In the genomic region with DNA sequence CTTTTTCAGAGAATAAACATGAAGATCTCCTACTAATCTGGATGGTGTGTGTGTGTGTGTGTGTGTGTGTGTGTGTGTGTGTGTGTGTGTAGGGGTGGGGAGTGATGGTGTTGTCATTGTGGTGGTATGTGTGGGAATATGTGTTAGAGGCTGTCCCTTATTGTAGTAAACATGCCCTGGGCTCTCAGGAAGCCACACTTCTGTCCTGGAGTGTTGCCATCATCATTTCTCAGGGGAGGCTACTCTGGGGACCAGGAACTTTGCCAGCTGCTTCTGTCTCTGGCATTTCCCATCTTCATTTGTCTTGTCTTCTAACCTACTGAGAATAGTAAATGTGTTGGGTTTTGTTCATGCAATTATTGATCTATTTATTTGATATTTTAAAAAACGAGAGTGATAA, we compare ENCODE assay signal across 10 mouse cellular contexts. TPM values are rescaled to one million over a fixed set of nuclear protein-coding genes. Genes with fewer than 3 reads are reported as not detected.
DNase-seq lines count a peak whose midpoint lies in the region; ATAC-seq lines count a peak whose summit lies in the region.
"Had no signal": no experiment of that assay in that cellular context is flagged by ENCODE, and none has a peak within 500 bp of the region (broad histone marks: within the 10 kb centered on the region; RNA-seq: fewer than 3 reads in every experiment).

No protein-coding gene starts in this region.

- peak; percentile 46; the same call in 1 of the 2 replicates for ATAC-seq in lung, embryonic 15.5 days (ENCODE audit: borderline replicate concordance, extremely low read depth, low FRiP score, low TSS enrichment)

- no peaks in the 10 kb centered on the region for H3K27me3 ChIP-seq in lung, embryonic 15.5 days
- H3K27me3 ChIP-seq: hindbrain, embryonic 12.5 days; neural tube, embryonic 15.5 days had no signal

- H3K9ac ChIP-seq in lung, embryonic 15.5 days, result no peak overlapping the region
- H3K9ac ChIP-seq: hindbrain, embryonic 12.5 days; neural tube, embryonic 15.5 days had no signal

- no peaks in the 10 kb centered on the region for H3K9me3 ChIP-seq in lung, embryonic 15.5 days
- H3K9me3 ChIP-seq: hindbrain, embryonic 12.5 days; neural tube, embryonic 15.5 days had no signal

- H3K4me1 ChIP-seq in lung, embryonic 15.5 days, result 0 out of 2 replicates have a peak, but pooled peaks cover 2% of the 10 kb centered on the region
- H3K4me1 ChIP-seq: neural tube, embryonic 15.5 days had no signal

- peak; percentile 8 to 15 for DNase-seq in heart, postnatal 36 days
- DNase-seq in heart, adult 8-10 months (ENCODE audit: low spot score), result no peak
- DNase-seq in MN1 (ENCODE audit: low spot score), result peak; percentile 72
- peak; percentile 17 for DNase-seq in adrenal gland, postnatal 25 days
- DNase-seq in ovary, adult 18-20 months (ENCODE audit: low spot score), result no peak
- DNase-seq in spleen, postnatal 36 days (ENCODE audit: low spot score in 2 of 2), result no peak

- H3K36me3 ChIP-seq in lung, embryonic 15.5 days, result no peaks in the 10 kb centered on the region
- H3K36me3 ChIP-seq: hindbrain, embryonic 12.5 days; neural tube, embryonic 15.5 days had no signal

- 34% methylated on average over 1 of the region's 1 CpGs for WGBS in lung, embryonic 15.5 days

- intact Hi-C loops in heart, postnatal 36 days (cut with DNase I), result no loop called here

- no peak overlapping the region for H3K27ac ChIP-seq in lung, embryonic 15.5 days
- H3K27ac ChIP-seq: hindbrain, embryonic 12.5 days; neural tube, embryonic 15.5 days had no signal

- no peak overlapping the region for H3K4me3 ChIP-seq in lung, embryonic 15.5 days
- H3K4me3 ChIP-seq: hindbrain, embryonic 12.5 days; neural tube, embryonic 15.5 days had no signal

- no peak overlapping the region for H3K4me2 ChIP-seq in lung, embryonic 15.5 days
- H3K4me2 ChIP-seq: hindbrain, embryonic 12.5 days; neural tube, embryonic 15.5 days had no signal

RNA-seq across cellular contexts. Expression of gene Mycn, which starts 33.7 kb away (rescaled TPM):
- 1 to 10 TPM; 2.9 to 3.3 TPM for total RNA-seq in heart, postnatal 36 days (2021)
- 1 to 10 TPM; 1.5 to 5.8 (median 3.6) TPM for total RNA-seq in heart, adult 8-10 months (2022)
- total RNA-seq in adrenal gland, postnatal 25 days (2021), result 4.2 and 7.1 TPM in 2 replicates
- 57.3 and 58.8 TPM in 2 replicates for polyA plus RNA-seq in lung, embryonic 15.5 days (2015; fragmentation: Nextera tagmentation; extraction: Ambion mirVana)
- total RNA-seq: MEL had no signal

Comparison
In these comparisons a context has a peak if more than half of its experiments do, and no peak if none do; other contexts are left out.
1. DNase-seq: peak in heart, postnatal 36 days (2 of 2), MN1 (single experiment) and adrenal gland, postnatal 25 days (single experiment); none in heart, adult 8-10 months (single experiment), ovary, adult 18-20 months (single experiment) and spleen, postnatal 36 days (0 of 2).